Mouse (Mus musculus): ENCODE measurements at regions not wholly inside any gene's neighbourhood (a gene's known extent, or its start where the extent isn't known, plus 50 kb on each side); places are given as distances from the start of the nearest gene placed in this dataset.
"Not testable (repeated sequence)": the region's sequence is repeated elsewhere in the genome, so short reads cannot be mapped to it uniquely, and the experiment has no call there.

- peak; percentile 3 for DNase-seq (ENCODE audit: low read depth, low spot score)
Measured at GRCm38 (mm10) chr2:43072964-43073619, 419.7 kb upstream of the Lrp1b start.

- DNase-seq (ENCODE audit: low read depth, low spot score): no peak
Measured at GRCm38 (mm10) chr2:43097560-43098233, 444.3 kb upstream of the Lrp1b start.

GRCm38 (mm10) chr2:43119862-43120261 is 435.3 kb upstream of the Kynu start:
- DNase-seq (ENCODE audit: low read depth, low spot score): no peak

GRCm38 (mm10) chr2:43153574-43153973 is 401.6 kb upstream of the Kynu start:
- DNase-seq (ENCODE audit: low read depth, low spot score): no peak

- DNase-seq (ENCODE audit: low read depth, low spot score): no peak
Measured at GRCm38 (mm10) chr2:43182105-43182504, 373.0 kb upstream of the Kynu start.

- not testable (repeated sequence) for DNase-seq (ENCODE audit: low read depth, low spot score)
Measured at GRCm38 (mm10) chr2:43195531-43195930, 359.6 kb upstream of the Kynu start.

GRCm38 (mm10) chr2:43208223-43208622 is 346.9 kb upstream of the Kynu start:
- DNase-seq (ENCODE audit: low read depth, low spot score): peak; percentile 6

- DNase-seq (ENCODE audit: low read depth, low spot score): no peak
Measured at GRCm38 (mm10) chr2:43213901-43214300, 341.2 kb upstream of the Kynu start.

- DNase-seq (ENCODE audit: low read depth, low spot score): no peak
Measured at GRCm38 (mm10) chr2:43217119-43217518, 338.0 kb upstream of the Kynu start.

GRCm38 (mm10) chr2:43222721-43223120 is 332.4 kb upstream of the Kynu start:
- DNase-seq (ENCODE audit: low read depth, low spot score): no peak

- not testable (repeated sequence) for DNase-seq (ENCODE audit: low read depth, low spot score)
Measured at GRCm38 (mm10) chr2:43224728-43225127, 330.4 kb upstream of the Kynu start.

- DNase-seq (ENCODE audit: low read depth, low spot score): no peak
Measured at GRCm38 (mm10) chr2:43246786-43247185, 308.3 kb upstream of the Kynu start.

- no peak for DNase-seq (ENCODE audit: low read depth, low spot score)
Measured at GRCm38 (mm10) chr2:43248671-43249070, 306.5 kb upstream of the Kynu start.

GRCm38 (mm10) chr2:43254709-43255108 is 300.4 kb upstream of the Kynu start:
- DNase-seq (ENCODE audit: low read depth, low spot score): no peak

GRCm38 (mm10) chr2:43270802-43271201 is 284.3 kb upstream of the Kynu start:
- no peak for DNase-seq (ENCODE audit: low read depth, low spot score)

- DNase-seq (ENCODE audit: low read depth, low spot score): no peak
Measured at GRCm38 (mm10) chr2:43272080-43272479, 283.0 kb upstream of the Kynu start.

GRCm38 (mm10) chr2:43274012-43274411 is 281.1 kb upstream of the Kynu start:
- DNase-seq (ENCODE audit: low read depth, low spot score): no peak

- no peak for DNase-seq (ENCODE audit: low read depth, low spot score)
Measured at GRCm38 (mm10) chr2:43295801-43296200, 259.3 kb upstream of the Kynu start.

- no peak for DNase-seq (ENCODE audit: low read depth, low spot score)
Measured at GRCm38 (mm10) chr2:43323836-43324235, 231.3 kb upstream of the Kynu start.

- DNase-seq (ENCODE audit: low read depth, low spot score): no peak
Measured at GRCm38 (mm10) chr2:43364301-43364700, 190.8 kb upstream of the Kynu start.

- no peak for DNase-seq (ENCODE audit: low read depth, low spot score)
Measured at GRCm38 (mm10) chr2:43365812-43366211, 189.3 kb upstream of the Kynu start.

- no peak for DNase-seq (ENCODE audit: low read depth, low spot score)
Measured at GRCm38 (mm10) chr2:43403348-43403747, 151.8 kb upstream of the Kynu start.
